Mouse (Mus musculus) neural tube, embryonic 15.5 days (tissue): ENCODE data around the gene Hivep1. TPM values are rescaled to one million over a fixed set of nuclear protein-coding genes. Genes with fewer than 3 reads are reported as not detected.

Source experiments
- ATAC-seq: fragments of 200-750 bp; cut with Nextera tagmentation; 2 replicates; pipeline ENCODE4 v1.8.0; 2017; ENCODE audit warnings: mild to moderate bottlenecking, moderate TSS enrichment, moderate library complexity; ENCODE audit not compliant: low FRiP score
- H3K27ac ChIP-seq: fragments of 300-500 bp; sonication (generic); replicated peaks from 2 replicates; pipeline ENCODE4 v1.5.1; 2015; ENCODE audit warnings: mild to moderate bottlenecking, inconsistent platforms
- H3K27me3 ChIP-seq: fragments of 300-500 bp; sonication (generic); replicated peaks from 2 replicates; pipeline ENCODE4 v1.6.1; 2015; ENCODE audit warnings: inconsistent platforms
- H3K36me3 ChIP-seq: fragments of 300-500 bp; sonication (generic); 2 replicates; pipeline ENCODE4 v1.6.1; 2015; ENCODE audit warnings: inconsistent platforms
- H3K4me1 ChIP-seq: fragments of 300-500 bp; sonication (generic); 2 replicates; pipeline ENCODE4 v1.6.1; 2015; ENCODE audit warnings: inconsistent platforms
- H3K4me2 ChIP-seq: fragments of 300-500 bp; sonication (generic); 2 replicates; pipeline ENCODE4 v1.6.1; 2015; ENCODE audit warnings: inconsistent platforms, mild to moderate bottlenecking, moderate library complexity
- H3K4me3 ChIP-seq: fragments of 300-500 bp; sonication (generic); replicated peaks from 2 replicates; pipeline ENCODE4 v1.5.1; 2015; ENCODE audit warnings: mild to moderate bottlenecking, inconsistent platforms
- H3K9ac ChIP-seq: fragments of 300-500 bp; sonication (generic); replicated peaks from 2 replicates; pipeline ENCODE4 v1.6.1; 2015; ENCODE audit warnings: mild to moderate bottlenecking, inconsistent platforms
- H3K9me3 ChIP-seq: fragments of 300-500 bp; sonication (generic); replicated peaks from 2 replicates; pipeline ENCODE4 v1.6.1; 2016; ENCODE audit warnings: inconsistent platforms
- WGBS: fragments of 180-500 bp; shearing (Covaris S2); methylation state at CpG from one replicate; pipeline ENCODE4 v1.1.7; 2015; ENCODE audit warnings: mixed read lengths; 5-methylcytosine and 5-hydroxymethylcytosine counted together
- polyA plus RNA-seq: library from polyadenylated mRNA; unstranded; fragments of >200 nt; fragmentation: Nextera tagmentation; extraction: Ambion mirVana; gene quantifications from 2 replicates; pipeline ENCODE4 v1.2.1, GENCODE M21; 2015

The Hivep1 gene
- polyA plus RNA-seq, 1 experiment from 2014 or later: 17.6 TPM

GRCm38 (mm10) chr13:42077629-42078028, 25.8 kb downstream of the Hivep1 start:
- Histone ChIP-seq H3K36me3 (no peaks in the 10 kb centered on the region), H3K9ac (no peak overlapping the region), H3K4me1 (0 out of 2 replicates have a peak, but pooled peaks cover 12% of the 10 kb centered on the region), H3K27ac (no peak overlapping the region), H3K9me3 (no peaks in the 10 kb centered on the region), H3K4me2 (no peak overlapping the region), H3K27me3 (no peaks in the 10 kb centered on the region), H3K4me3 (no peak overlapping the region)
- no peak for ATAC-seq
- WGBS: 91% methylated on average over 3 of the region's 3 CpGs

- 74% methylated on average over 10 of the region's 10 CpGs for WGBS
- H3K4me3 ChIP-seq: no peak overlapping the region
- 0 out of 2 replicates have a peak, but pooled peaks cover 12% of the 10 kb centered on the region for H3K4me1 ChIP-seq
- H3K27ac ChIP-seq: no peak overlapping the region
- H3K36me3 ChIP-seq: no peaks in the 10 kb centered on the region
- ATAC-seq: no peak
- H3K9ac ChIP-seq: no peak overlapping the region
- H3K9me3 ChIP-seq: no peaks in the 10 kb centered on the region
- H3K27me3 ChIP-seq: no peaks in the 10 kb centered on the region
- no peak overlapping the region for H3K4me2 ChIP-seq
Measured at GRCm38 (mm10) chr13:42080131-42080916, 28.5 kb downstream of the Hivep1 start.

GRCm38 (mm10) chr13:42088339-42088738, 36.5 kb downstream of the Hivep1 start:
- 70% methylated on average over 5 of the region's 5 CpGs for WGBS
- H3K9ac ChIP-seq: no peak overlapping the region
- H3K27ac ChIP-seq: no peak overlapping the region
- H3K36me3 ChIP-seq: no peaks in the 10 kb centered on the region
- no peaks in the 10 kb centered on the region for H3K9me3 ChIP-seq
- H3K27me3 ChIP-seq: no peaks in the 10 kb centered on the region
- ATAC-seq: no peak
- H3K4me2 ChIP-seq: no peak overlapping the region
- H3K4me1 ChIP-seq: peaks cover 24% of the 10 kb centered on the region
- no peak overlapping the region for H3K4me3 ChIP-seq

GRCm38 (mm10) chr13:42089025-42089424, 37.2 kb downstream of the Hivep1 start:
- Histone ChIP-seq H3K4me2 (no peak overlapping the region), H3K27me3 (no peaks in the 10 kb centered on the region), H3K4me3 (no peak overlapping the region), H3K4me1 (peaks cover 30% of the 10 kb centered on the region), H3K36me3 (no peaks in the 10 kb centered on the region), H3K27ac (no peak overlapping the region), H3K9me3 (no peaks in the 10 kb centered on the region), H3K9ac (no peak overlapping the region)
- WGBS: 71% methylated on average over 8 of the region's 8 CpGs
- no peak for ATAC-seq

- ATAC-seq: no peak
- WGBS: 95% methylated on average over 5 of the region's 5 CpGs
- Histone ChIP-seq H3K27me3 (no peaks in the 10 kb centered on the region), H3K4me3 (no peak overlapping the region), H3K27ac (no peak overlapping the region), H3K4me2 (no peak overlapping the region), H3K9ac (no peak overlapping the region), H3K36me3 (no peaks in the 10 kb centered on the region), H3K4me1 (peaks cover 32% of the 10 kb centered on the region), H3K9me3 (no peaks in the 10 kb centered on the region)
Measured at GRCm38 (mm10) chr13:42090751-42091150, 38.9 kb downstream of the Hivep1 start.

GRCm38 (mm10) chr13:42092392-42093139, 40.7 kb downstream of the Hivep1 start:
- no peak overlapping the region for H3K4me2 ChIP-seq

GRCm38 (mm10) chr13:42093268-42094042, 41.6 kb downstream of the Hivep1 start:
- no peak overlapping the region for H3K4me3 ChIP-seq
- no peak overlapping the region for H3K27ac ChIP-seq
- H3K27me3 ChIP-seq: no peaks in the 10 kb centered on the region
- H3K4me1 ChIP-seq: peaks cover 42% of the 10 kb centered on the region
- no peak overlapping the region for H3K4me2 ChIP-seq
- no peak for ATAC-seq
- no peaks in the 10 kb centered on the region for H3K36me3 ChIP-seq
- no peaks in the 10 kb centered on the region for H3K9me3 ChIP-seq
- H3K9ac ChIP-seq: no peak overlapping the region
- WGBS: 70% methylated on average over 12 of the region's 12 CpGs

More at GRCm38 (mm10) chr13:42092392-42093139, 40.7 kb downstream of the Hivep1 start:
- Histone ChIP-seq H3K4me3 (no peak overlapping the region), H3K4me1 (peaks cover 42% of the 10 kb centered on the region), H3K27me3 (no peaks in the 10 kb centered on the region), H3K36me3 (no peaks in the 10 kb centered on the region), H3K9me3 (no peaks in the 10 kb centered on the region), H3K9ac (no peak overlapping the region), H3K27ac (no peak overlapping the region)
- ATAC-seq: no peak
- WGBS: 62% methylated on average over 8 of the region's 8 CpGs

GRCm38 (mm10) chr13:42095826-42096515, 44.1 kb downstream of the Hivep1 start:
- Histone ChIP-seq H3K4me3 (no peak overlapping the region), H3K9me3 (no peaks in the 10 kb centered on the region), H3K4me2 (no peak overlapping the region), H3K36me3 (no peaks in the 10 kb centered on the region), H3K9ac (no peak overlapping the region), H3K4me1 (peaks cover 35% of the 10 kb centered on the region), H3K27ac (no peak overlapping the region), H3K27me3 (no peaks in the 10 kb centered on the region)
- WGBS: 78% methylated on average over 10 of the region's 10 CpGs
- ATAC-seq: no peak

- Histone ChIP-seq H3K27me3 (no peaks in the 10 kb centered on the region), H3K4me1 (peaks cover 41% of the 10 kb centered on the region), H3K9ac (no peak overlapping the region), H3K4me3 (no peak overlapping the region), H3K27ac (no peak overlapping the region), H3K4me2 (no peak overlapping the region), H3K36me3 (no peaks in the 10 kb centered on the region), H3K9me3 (no peaks in the 10 kb centered on the region)
- ATAC-seq: no peak
Measured at GRCm38 (mm10) chr13:42097109-42097508, 45.3 kb downstream of the Hivep1 start.

- ATAC-seq: no peak
- Histone ChIP-seq H3K9ac (no peak overlapping the region), H3K36me3 (no peaks in the 10 kb centered on the region), H3K4me2 (no peak overlapping the region), H3K27me3 (no peaks in the 10 kb centered on the region), H3K4me1 (peaks cover 46% of the 10 kb centered on the region), H3K27ac (no peak overlapping the region), H3K9me3 (no peaks in the 10 kb centered on the region), H3K4me3 (no peak overlapping the region)
- 96% methylated on average over 1 of the region's 1 CpGs for WGBS
Measured at GRCm38 (mm10) chr13:42098522-42098921, 46.7 kb downstream of the Hivep1 start.

- H3K27ac ChIP-seq: no peak overlapping the region
- H3K4me2 ChIP-seq: no peak overlapping the region
- no peak overlapping the region for H3K4me3 ChIP-seq
- H3K9me3 ChIP-seq: no peaks in the 10 kb centered on the region
- H3K9ac ChIP-seq: no peak overlapping the region
- no peak for ATAC-seq
- 78% methylated on average over 4 of the region's 4 CpGs for WGBS
- H3K36me3 ChIP-seq: no peaks in the 10 kb centered on the region
- peaks cover 45% of the 10 kb centered on the region for H3K4me1 ChIP-seq
- H3K27me3 ChIP-seq: no peaks in the 10 kb centered on the region
Measured at GRCm38 (mm10) chr13:42099523-42099922, 47.7 kb downstream of the Hivep1 start.
